In genomic region chr1:178406765-178407645, GRCm38 (mm10) we compare ENCODE assay signal across 8 mouse cellular contexts. TPM values are rescaled to one million over a fixed set of nuclear protein-coding genes. Genes with fewer than 3 reads are reported as not detected.
A peak's percentile ranks its signal among the peaks of the same experiment; 100 is the strongest.
DNase-seq lines count a peak whose midpoint lies in the region; ATAC-seq and TF ChIP-seq lines count a peak whose summit lies in the region.

No protein-coding gene starts in this region.

- H3K4me2 ChIP-seq in embryonic facial prominence, embryonic 14.5 days (ENCODE audit: low read depth, low read length), result peak overlapping the region; percentile 69
- H3K4me2 ChIP-seq in intestine, embryonic 16.5 days (ENCODE audit: low read depth, low read length), result peak overlapping the region; percentile 69
- H3K4me2 ChIP-seq in midbrain, embryonic 15.5 days, result peak overlapping the region; percentile 58

- peak overlapping the region; percentile 98 for H3K9ac ChIP-seq in embryonic facial prominence, embryonic 14.5 days (ENCODE audit: low read depth, low read length)
- peak overlapping the region; percentile 99 for H3K9ac ChIP-seq in intestine, embryonic 16.5 days (ENCODE audit: low read depth, low read length)
- H3K9ac ChIP-seq in midbrain, embryonic 15.5 days, result peak overlapping the region; percentile 90

- 65% methylated on average over 12 of the region's 12 CpGs for WGBS in spleen, adult 2 months
- 62% methylated on average over 12 of the region's 12 CpGs for WGBS in embryonic facial prominence, embryonic 14.5 days
- WGBS in intestine, embryonic 16.5 days, result 66% methylated on average over 12 of the region's 12 CpGs
- 62% methylated on average over 12 of the region's 12 CpGs for WGBS in midbrain, embryonic 15.5 days

- no peak for TF ChIP-seq POLR2A in spleen, adult 2 months (IDR thresholded peaks at IDR 0.05; ENCODE audit: low read depth, low read length)

- H3K27ac ChIP-seq in spleen, adult 2 months (ENCODE audit: insufficient read depth, low read length), result peak overlapping the region; percentile 100
- H3K27ac ChIP-seq in embryonic facial prominence, embryonic 14.5 days (replicated peaks; ENCODE audit: low read depth, low read length), result peak overlapping the region; percentile 100
- peak overlapping the region; percentile 100 for H3K27ac ChIP-seq in intestine, embryonic 16.5 days (ENCODE audit: low read length)
- H3K27ac ChIP-seq in midbrain, embryonic 15.5 days, result peak overlapping the region; percentile 100

- H3K4me1 ChIP-seq in spleen, adult 2 months (ENCODE audit: control insufficient read depth, insufficient read depth, insufficient read length), result no peaks in the 10 kb centered on the region; the same call in 1 of the 2 replicates
- H3K4me1 ChIP-seq in embryonic facial prominence, embryonic 14.5 days (ENCODE audit: control insufficient read depth, insufficient read depth, low read length), result no peaks in the 10 kb centered on the region
- no peaks in the 10 kb centered on the region for H3K4me1 ChIP-seq in intestine, embryonic 16.5 days (ENCODE audit: control insufficient read depth, insufficient read depth, low read length)
- no peaks in the 10 kb centered on the region for H3K4me1 ChIP-seq in midbrain, embryonic 15.5 days

- no peaks in the 10 kb centered on the region for H3K36me3 ChIP-seq in spleen, adult 2 months (ENCODE audit: control insufficient read depth, insufficient read depth, low read length)
- H3K36me3 ChIP-seq in embryonic facial prominence, embryonic 14.5 days (ENCODE audit: control insufficient read depth, insufficient read depth, low read length), result no peaks in the 10 kb centered on the region
- no peaks in the 10 kb centered on the region for H3K36me3 ChIP-seq in intestine, embryonic 16.5 days (ENCODE audit: control insufficient read depth, insufficient read depth, low read length)
- H3K36me3 ChIP-seq in midbrain, embryonic 15.5 days (replicated peaks), result no peaks in the 10 kb centered on the region

- no peak for ATAC-seq in embryonic facial prominence, embryonic 14.5 days (ENCODE audit: low read depth)
- ATAC-seq in intestine, embryonic 16.5 days, result peak; percentile 14
- ATAC-seq in midbrain, embryonic 15.5 days (replicated peaks), result no peak

- no peak for DNase-seq in spleen, adult 2 months (ENCODE audit: low read depth in 1 of 2, low spot score in 2 of 2)
- DNase-seq in spleen, postnatal 4 days (ENCODE audit: low spot score in 2 of 2), result no peak
- no peak for DNase-seq in embryonic facial prominence, embryonic 14.5 days (ENCODE audit: low spot score)
- DNase-seq in right cerebral cortex, postnatal 14 days, result no peak
- no peak for DNase-seq in left cerebral cortex, postnatal 25 days (ENCODE audit: low spot score in 2 of 2)
- no peak for DNase-seq in testis, postnatal 14 days (ENCODE audit: low spot score)

- intact Hi-C loops in left cerebral cortex, postnatal 25 days (cut with DNase I), result loop anchor here (1.0 to 2.0 kb wide), 4 partner anchors 38 to 89 kb away; partner anchors contain the start of gene Hnrnpu

- TF ChIP-seq CTCF in spleen, adult 2 months (IDR thresholded peaks at IDR 0.05; ENCODE audit: extremely low read depth, insufficient read depth, insufficient read length, insufficient replicate concordance), result no peak

- H3K9me3 ChIP-seq in embryonic facial prominence, embryonic 14.5 days (ENCODE audit: control insufficient read depth, low read length), result no peaks in the 10 kb centered on the region
- H3K9me3 ChIP-seq in intestine, embryonic 16.5 days (ENCODE audit: control insufficient read depth, low read length), result no peaks in the 10 kb centered on the region
- no peaks in the 10 kb centered on the region for H3K9me3 ChIP-seq in midbrain, embryonic 15.5 days

- H3K27me3 ChIP-seq in spleen, adult 2 months (ENCODE audit: control insufficient read depth, insufficient read depth, low read length), result no peaks in the 10 kb centered on the region
- no peaks in the 10 kb centered on the region for H3K27me3 ChIP-seq in embryonic facial prominence, embryonic 14.5 days (replicated peaks; ENCODE audit: control insufficient read depth, insufficient read depth, low read length)
- no peaks in the 10 kb centered on the region for H3K27me3 ChIP-seq in intestine, embryonic 16.5 days (replicated peaks; ENCODE audit: control insufficient read depth, insufficient read depth, low read length)
- H3K27me3 ChIP-seq in midbrain, embryonic 15.5 days (replicated peaks), result no peaks in the 10 kb centered on the region

- H3K4me3 ChIP-seq in spleen, adult 2 months (ENCODE audit: extremely low read depth, insufficient read depth, insufficient read length), result peak overlapping the region; percentile 94
- peak overlapping the region; percentile 79 for H3K4me3 ChIP-seq in embryonic facial prominence, embryonic 14.5 days (ENCODE audit: low read depth, low read length)
- peak overlapping the region; percentile 78 for H3K4me3 ChIP-seq in intestine, embryonic 16.5 days (ENCODE audit: low read length)
- H3K4me3 ChIP-seq in midbrain, embryonic 15.5 days, result peak overlapping the region; percentile 61

RNA-seq across cellular contexts. Expression of gene Efcab2, which starts 1.1 kb away (rescaled TPM):
- 0.23 and 0.34 TPM in 2 replicates for polyA plus RNA-seq in spleen, adult 2 months (2012; rRNA removed)
- 4.7 and 6.7 TPM in 2 replicates for polyA plus RNA-seq in embryonic facial prominence, embryonic 14.5 days (2014; fragmentation: Nextera tagmentation; extraction: Ambion mirVana)
- 6.1 and 8.8 TPM in 2 replicates for polyA plus RNA-seq in intestine, embryonic 16.5 days (2015; fragmentation: Nextera tagmentation; extraction: Ambion mirVana)
- 9.5 and 10.7 TPM in 2 replicates for polyA plus RNA-seq in midbrain, embryonic 15.5 days (2015; fragmentation: Nextera tagmentation; extraction: Ambion mirVana)
- 10 to 100 TPM in 1 of 2 experiments, 1 to 10 TPM in 1; 8.0 to 11.5 TPM for total RNA-seq in left cerebral cortex, postnatal 25 days (2021)
